Mouse (Mus musculus) liver, embryonic 16.5 days (tissue): ENCODE results near the gene Ftl1. TPM values are rescaled to one million over a fixed set of nuclear protein-coding genes. Genes with fewer than 3 reads are reported as not detected.

ENCODE experiments used
- ATAC-seq: fragments of 200-750 bp; cut with Nextera tagmentation; 2 replicates; pipeline ENCODE4 v1.8.0; 2017; ENCODE audit warnings: low read depth, mild to moderate bottlenecking, moderate number of reproducible peaks, moderate library complexity
- H3K27ac ChIP-seq: fragments of 300-500 bp; sonication (generic); 2 replicates; pipeline ENCODE4 v1.5.1; 2014; ENCODE audit warnings: mild to moderate bottlenecking, low read length
- H3K27me3 ChIP-seq: fragments of 300-500 bp; sonication (generic); 2 replicates; pipeline ENCODE4 v1.6.1; 2014; ENCODE audit warnings: low read depth, low read length, mixed read lengths; ENCODE audit not compliant: control insufficient read depth, insufficient read depth
- H3K36me3 ChIP-seq: fragments of 300-500 bp; sonication (generic); 2 replicates; pipeline ENCODE4 v1.6.1; 2014; ENCODE audit warnings: mild to moderate bottlenecking; ENCODE audit not compliant: control insufficient read depth, insufficient read depth
- H3K4me1 ChIP-seq: fragments of 300-500 bp; sonication (generic); 2 replicates; pipeline ENCODE4 v1.6.1; 2014; ENCODE audit warnings: low read depth, low read length, mixed read lengths; ENCODE audit not compliant: control insufficient read depth
- H3K4me2 ChIP-seq: fragments of 300-500 bp; sonication (generic); 2 replicates; pipeline ENCODE4 v1.6.1; 2014; ENCODE audit warnings: low read depth, low read length, mixed read lengths
- H3K4me3 ChIP-seq: fragments of 300-500 bp; sonication (generic); 2 replicates; pipeline ENCODE4 v1.5.1; 2014; ENCODE audit warnings: low read depth, mild to moderate bottlenecking, low read length
- H3K9ac ChIP-seq: fragments of 300-500 bp; sonication (generic); 2 replicates; pipeline ENCODE4 v1.6.1; 2014; ENCODE audit warnings: low read depth, low read length
- H3K9me3 ChIP-seq: fragments of 300-500 bp; sonication (generic); replicated peaks from 2 replicates; pipeline ENCODE4 v1.6.1; 2016; ENCODE audit warnings: low read length; ENCODE audit not compliant: control insufficient read depth
- WGBS: fragments of 180-500 bp; shearing (Covaris S2); extraction: QIAGEN DNeasy Blood & Tissue Kit; methylation state at CpG from one replicate; pipeline ENCODE4 v1.1.7; 2014; ENCODE audit not compliant: insufficient replicate concordance; 5-methylcytosine and 5-hydroxymethylcytosine counted together
- polyA plus RNA-seq: library from polyadenylated mRNA; unstranded; fragments of >200 nt; fragmentation: Nextera tagmentation; extraction: Ambion mirVana; gene quantifications from 2 replicates; pipeline ENCODE4 v1.2.1, GENCODE M21; 2015

The Ftl1 gene
- polyA plus RNA-seq, 1 experiment from 2014 or later = 6,125 TPM

- Histone ChIP-seq H3K4me2 (peak within 1 kb of the TSS; percentile 86), H3K4me1 (peaks cover 28% of the 10 kb centered on the region), H3K9ac (peak within 1 kb of the TSS; percentile 81), H3K9me3 (no peaks in the 10 kb centered on the region), H3K27ac (peak within 1 kb of the TSS; percentile 86), H3K27me3 (no peaks in the 10 kb centered on the region), H3K36me3 (no peaks in the 10 kb centered on the region; the same call in 1 of the 2 replicates), H3K4me3 (peak within 1 kb of the TSS; percentile 83)
- under 1% methylated on average over 45 of the region's 45 CpGs for WGBS
- peak; percentile 96 for ATAC-seq
Observed at GRCm38 (mm10) chr7:45434203-45435015, 25.3 kb downstream of the Ftl1 start, which contains the start of gene Gys1. Gene Gys1 (plus strand): TSS chr7:45434844.

- peak overlapping the region; percentile 86 for H3K4me2 ChIP-seq
- ATAC-seq = no peak
- H3K4me1 ChIP-seq = peaks cover 28% of the 10 kb centered on the region
- H3K9ac ChIP-seq = peak overlapping the region; percentile 81
- no peaks in the 10 kb centered on the region for H3K9me3 ChIP-seq
- no peaks in the 10 kb centered on the region for H3K27me3 ChIP-seq
- H3K4me3 ChIP-seq = peak overlapping the region; percentile 83
- WGBS = 1% methylated on average over 7 of the region's 7 CpGs
- H3K36me3 ChIP-seq = peaks cover 3% of the 10 kb centered on the region
- peak overlapping the region; percentile 86 for H3K27ac ChIP-seq
Observed at GRCm38 (mm10) chr7:45433835-45434202, 25.9 kb downstream of the Ftl1 start.

- H3K36me3 ChIP-seq = peaks cover 39% of the 10 kb centered on the region
- no peak overlapping the region for H3K4me2 ChIP-seq
- H3K4me3 ChIP-seq = no peak overlapping the region
- no peak for ATAC-seq
- 83% methylated on average over 8 of the region's 8 CpGs for WGBS
- H3K4me1 ChIP-seq = no peaks in the 10 kb centered on the region
- no peaks in the 10 kb centered on the region for H3K27me3 ChIP-seq
- H3K9me3 ChIP-seq = no peaks in the 10 kb centered on the region
- H3K9ac ChIP-seq = no peak overlapping the region
- H3K27ac ChIP-seq = no peak overlapping the region
Observed at GRCm38 (mm10) chr7:45426556-45426955, 33.1 kb downstream of the Ftl1 start.

- peaks cover 31% of the 10 kb centered on the region for H3K36me3 ChIP-seq
- no peak overlapping the region for H3K4me2 ChIP-seq
- H3K9me3 ChIP-seq = no peaks in the 10 kb centered on the region
- no peak for ATAC-seq
- no peak overlapping the region for H3K9ac ChIP-seq
- no peak overlapping the region for H3K27ac ChIP-seq
- H3K4me1 ChIP-seq = no peaks in the 10 kb centered on the region
- no peak overlapping the region for H3K4me3 ChIP-seq
- peaks cover 40% of the 10 kb centered on the region for H3K27me3 ChIP-seq
- 82% methylated on average over 14 of the region's 14 CpGs for WGBS
Observed at GRCm38 (mm10) chr7:45421194-45421593, 38.5 kb downstream of the Ftl1 start.

GRCm38 (mm10) chr7:45420615-45420919, 39.1 kb downstream of the Ftl1 start, which contains the start of gene Lhb:
Gene Lhb (plus strand): TSS chr7:45420820.
- peaks cover 31% of the 10 kb centered on the region for H3K36me3 ChIP-seq

GRCm38 (mm10) chr7:45419859-45420614, 39.6 kb downstream of the Ftl1 start:
- Histone ChIP-seq H3K4me1 (peaks cover 5% of the 10 kb centered on the region), H3K27ac (no peak overlapping the region), H3K9ac (no peak overlapping the region), H3K4me3 (no peak overlapping the region), H3K36me3 (peaks cover 28% of the 10 kb centered on the region), H3K9me3 (no peaks in the 10 kb centered on the region), H3K4me2 (no peak overlapping the region), H3K27me3 (peaks cover 52% of the 10 kb centered on the region)
- no peak for ATAC-seq
- WGBS = 33% methylated on average over 27 of the region's 27 CpGs

More at GRCm38 (mm10) chr7:45420615-45420919, 39.1 kb downstream of the Ftl1 start, which contains the start of gene Lhb:
- Histone ChIP-seq H3K27ac (no peak within 1 kb of the TSS), H3K4me1 (peaks cover under 1% of the 10 kb centered on the region; the same call in 1 of the 2 replicates), H3K27me3 (peaks cover 47% of the 10 kb centered on the region), H3K4me2 (no peak within 1 kb of the TSS), H3K4me3 (no peak within 1 kb of the TSS), H3K9me3 (no peaks in the 10 kb centered on the region), H3K9ac (no peak within 1 kb of the TSS)
- WGBS = 62% methylated on average over 6 of the region's 6 CpGs
- no peak for ATAC-seq

GRCm38 (mm10) chr7:45417962-45418492, 41.7 kb downstream of the Ftl1 start:
- H3K4me2 ChIP-seq = no peak overlapping the region
- peaks cover 13% of the 10 kb centered on the region for H3K4me1 ChIP-seq
- H3K27me3 ChIP-seq = peaks cover 72% of the 10 kb centered on the region
- no peaks in the 10 kb centered on the region for H3K9me3 ChIP-seq
- peaks cover 11% of the 10 kb centered on the region for H3K36me3 ChIP-seq
- ATAC-seq = no peak
- H3K27ac ChIP-seq = no peak overlapping the region
- no peak overlapping the region for H3K4me3 ChIP-seq
- H3K9ac ChIP-seq = no peak overlapping the region
- WGBS = 9% methylated on average over 13 of the region's 13 CpGs

GRCm38 (mm10) chr7:45415636-45416035, 44.0 kb downstream of the Ftl1 start:
- Histone ChIP-seq H3K4me3 (no peak overlapping the region), H3K27me3 (peaks cover 94% of the 10 kb centered on the region), H3K4me1 (peaks cover 13% of the 10 kb centered on the region), H3K36me3 (no peaks in the 10 kb centered on the region), H3K9ac (no peak overlapping the region), H3K27ac (no peak overlapping the region), H3K4me2 (no peak overlapping the region), H3K9me3 (no peaks in the 10 kb centered on the region)
- WGBS = 10% methylated on average over 37 of the region's 37 CpGs
- no peak for ATAC-seq
